Mouse (Mus musculus) embryonic fibroblast, embryonic 13.5 days (primary cell): ENCODE measurements around the gene Akap7.

Experiments
- CTCF ChIP-seq: IDR thresholded peaks from 2 replicates; pipeline ENCODE4 v1.5.1; 2011; ENCODE audit warnings: mild to moderate bottlenecking, control low read depth, low read length, moderate library complexity, borderline replicate concordance; ENCODE audit not compliant: insufficient read depth
- POLR2A ChIP-seq: IDR thresholded peaks from 2 replicates; pipeline ENCODE4 v1.6.1; 2011; ENCODE audit warnings: low read depth, mild to moderate bottlenecking, control low read depth, low read length, moderate library complexity

DNA sequence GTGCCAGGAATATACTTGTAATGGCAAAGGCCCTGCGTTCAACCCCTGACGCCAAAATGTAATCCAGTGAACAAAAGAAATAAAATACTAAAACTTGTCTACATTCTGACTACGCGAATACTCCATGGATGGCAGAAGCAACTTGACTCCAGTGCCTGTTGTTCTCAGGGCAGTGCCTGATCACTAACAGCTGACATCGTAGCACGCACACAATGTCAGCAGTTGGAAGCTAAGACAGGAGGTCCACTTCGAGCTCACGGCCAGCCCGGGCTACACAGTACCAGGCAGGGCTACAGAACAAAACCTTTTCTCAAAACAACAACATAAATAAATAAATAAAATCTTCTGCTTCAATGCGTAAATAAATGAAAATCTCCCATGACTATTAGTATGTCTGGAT lies 46.9 kb downstream of the Akap7 start:
- TF ChIP-seq POLR2A (no peak), CTCF (no peak)
